Comparison of ENCODE assay signal across 10 mouse cellular contexts in genomic region chr4:66894547-66894946, GRCm38 (mm10).
A peak's percentile ranks its signal among the peaks of the same experiment; 100 is the strongest.
DNase-seq lines count a peak whose midpoint lies in the region; ATAC-seq lines count a peak whose summit lies in the region.
"Had no signal": no experiment of that assay in that cellular context is flagged by ENCODE, and none has a peak within 500 bp of the region (broad histone marks: within the 10 kb centered on the region; RNA-seq: fewer than 3 reads in every experiment).

No protein-coding gene starts in this region.

- no peaks in the 10 kb centered on the region for H3K36me3 ChIP-seq in neural tube, embryonic 15.5 days
- no peaks in the 10 kb centered on the region for H3K36me3 ChIP-seq in heart, embryonic 10.5 days
- H3K36me3 ChIP-seq: midbrain, embryonic 12.5 days had no signal

- H3K4me3 ChIP-seq in neural tube, embryonic 15.5 days (replicated peaks): no peak overlapping the region
- H3K4me3 ChIP-seq in heart, embryonic 10.5 days: no peak overlapping the region
- H3K4me3 ChIP-seq: midbrain, embryonic 12.5 days had no signal

- 70% methylated on average over 2 of the region's 2 CpGs for WGBS in neural tube, embryonic 15.5 days
- 0% methylated on average over 2 of the region's 2 CpGs for WGBS in heart, embryonic 10.5 days

- no peak overlapping the region for H3K9ac ChIP-seq in neural tube, embryonic 15.5 days (replicated peaks)
- H3K9ac ChIP-seq: liver, embryonic 14.5 days; midbrain, embryonic 12.5 days had no signal

- DNase-seq in neural tube, embryonic 10.5 days (ENCODE audit: extremely low spot score, low spot score): peak; percentile 17
- peak; percentile 67 for DNase-seq in embryo, embryonic 10.5 days (ENCODE audit: low spot score)
- peak; percentile 86 for DNase-seq in heart, embryonic 10.5 days (ENCODE audit: low spot score)
- DNase-seq in natural killer cell, adult 2 months (ENCODE audit: low spot score in 2 of 2): peak; percentile 4 to 6
- no peak for DNase-seq in testis, postnatal 10 days (ENCODE audit: low spot score)
- no peak for DNase-seq in spleen, postnatal 4 days (ENCODE audit: low spot score in 2 of 2)

- no peak overlapping the region for H3K27ac ChIP-seq in neural tube, embryonic 15.5 days (replicated peaks)
- H3K27ac ChIP-seq in heart, embryonic 10.5 days: peak overlapping the region; percentile 1; the same call in 1 of the 2 replicates
- H3K27ac ChIP-seq: liver, embryonic 14.5 days; midbrain, embryonic 12.5 days had no signal

- H3K27me3 ChIP-seq in neural tube, embryonic 15.5 days (replicated peaks): no peaks in the 10 kb centered on the region
- H3K27me3 ChIP-seq in heart, embryonic 10.5 days (ENCODE audit: insufficient read depth, poor library complexity, severe bottlenecking): no peaks in the 10 kb centered on the region
- H3K27me3 ChIP-seq: midbrain, embryonic 12.5 days had no signal

- no peak for ATAC-seq in neural tube, embryonic 15.5 days (ENCODE audit: low FRiP score)
- ATAC-seq: inflammation-experienced regulatory T-cells, adult 6 months had no signal

- H3K4me2 ChIP-seq in neural tube, embryonic 15.5 days: no peak overlapping the region
- H3K4me2 ChIP-seq: midbrain, embryonic 12.5 days had no signal

- no peaks in the 10 kb centered on the region for H3K9me3 ChIP-seq in neural tube, embryonic 15.5 days (replicated peaks)
- no peaks in the 10 kb centered on the region for H3K9me3 ChIP-seq in heart, embryonic 10.5 days
- H3K9me3 ChIP-seq: midbrain, embryonic 12.5 days had no signal

- H3K4me1 ChIP-seq in neural tube, embryonic 15.5 days: no peaks in the 10 kb centered on the region
- H3K4me1 ChIP-seq in heart, embryonic 10.5 days: peaks cover 9% of the 10 kb centered on the region; the same call in 1 of the 2 replicates
- H3K4me1 ChIP-seq: midbrain, embryonic 12.5 days had no signal

Comparison
In these comparisons a context has a peak if more than half of its experiments do, and no peak if none do; other contexts are left out.
1. DNase-seq: peak in neural tube, embryonic 10.5 days (single experiment), embryo, embryonic 10.5 days (single experiment), heart, embryonic 10.5 days (single experiment) and natural killer cell, adult 2 months (2 of 2); none in testis, postnatal 10 days (single experiment) and spleen, postnatal 4 days (0 of 2).